Mouse (Mus musculus) kidney, postnatal 4 days (tissue): ENCODE data around the gene Ninj2.
A peak's percentile ranks its signal among the peaks of the same experiment; 100 is the strongest.

Experiments
- DNase-seq, 2 experiments: peaks; one replicate each; pipeline ENCODE4 v3.0.0; 2021; ENCODE audit warnings: mixed read lengths in 2 of 2

The Ninj2 gene

DNA sequence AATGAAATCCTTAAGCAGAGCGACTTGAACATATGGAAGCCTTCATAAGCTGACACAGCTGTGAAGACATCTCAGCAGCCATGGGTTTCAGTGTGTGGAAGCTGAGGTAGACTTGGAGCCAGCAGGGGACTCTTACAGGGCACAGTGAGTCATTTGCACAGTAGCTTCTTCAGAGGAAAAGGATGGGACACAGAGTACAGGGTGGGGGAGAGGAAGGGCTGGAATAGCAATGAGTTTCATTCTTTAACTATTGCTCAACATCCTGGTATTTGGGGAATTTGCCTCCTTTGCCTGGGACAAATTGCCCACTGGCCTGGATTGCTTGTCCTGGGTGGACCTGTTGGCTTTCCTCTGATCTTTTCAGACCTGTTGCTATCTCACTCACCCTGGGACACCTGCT lies 52.3 kb downstream of the Ninj2 start:
- DNase-seq, result peak in 1 of 2 experiments; percentile 15

DNA sequence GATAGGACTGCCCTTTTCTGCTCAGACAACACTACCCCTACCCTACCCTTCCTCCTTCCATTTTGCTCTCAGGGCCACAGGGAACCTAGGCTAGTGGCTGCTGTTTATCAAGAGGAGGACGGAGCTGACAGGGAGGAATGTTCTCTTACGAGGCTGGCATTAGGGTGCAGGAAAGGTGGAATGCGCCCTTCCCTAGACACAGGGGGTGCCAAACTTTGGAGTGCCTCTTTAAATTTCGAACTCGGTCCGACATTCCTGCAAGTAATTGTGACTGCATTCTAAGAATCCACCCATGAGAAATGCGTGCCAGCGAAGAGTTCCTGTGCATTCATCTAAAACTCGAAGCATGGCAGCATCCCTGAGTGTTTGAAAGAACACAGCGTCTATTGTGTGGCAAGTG lies 53.5 kb downstream of the Ninj2 start:
- no peak for DNase-seq

GRCm38 (mm10) chr6:120147411-120147810 lies 54.3 kb downstream of the Ninj2 start:
- no peak for DNase-seq

GRCm38 (mm10) chr6:120148716-120149392 lies 55.7 kb downstream of the Ninj2 start:
- DNase-seq, result no peak

GRCm38 (mm10) chr6:120149458-120150120 lies 56.4 kb downstream of the Ninj2 start:
- no peak for DNase-seq

DNA sequence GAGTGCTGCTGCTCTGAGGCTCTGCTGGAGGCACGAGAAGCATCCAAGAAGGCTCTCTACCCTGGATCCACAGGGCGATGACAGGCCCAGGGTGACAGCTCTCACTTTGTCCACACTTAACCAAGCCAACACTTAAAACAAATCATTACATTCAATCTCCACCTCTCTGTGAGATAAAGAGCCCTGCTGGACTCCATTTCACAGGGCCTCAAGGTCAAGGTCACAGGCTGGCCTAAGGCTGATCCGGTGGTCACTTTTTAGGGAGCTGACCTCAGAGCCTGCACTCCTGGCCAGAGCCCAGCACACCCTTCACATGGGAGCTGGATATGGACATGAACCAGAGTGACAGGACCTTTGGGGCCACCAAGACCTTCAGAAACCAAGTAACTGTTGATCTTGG lies 57.1 kb downstream of the Ninj2 start:
- DNase-seq, result no peak

DNA sequence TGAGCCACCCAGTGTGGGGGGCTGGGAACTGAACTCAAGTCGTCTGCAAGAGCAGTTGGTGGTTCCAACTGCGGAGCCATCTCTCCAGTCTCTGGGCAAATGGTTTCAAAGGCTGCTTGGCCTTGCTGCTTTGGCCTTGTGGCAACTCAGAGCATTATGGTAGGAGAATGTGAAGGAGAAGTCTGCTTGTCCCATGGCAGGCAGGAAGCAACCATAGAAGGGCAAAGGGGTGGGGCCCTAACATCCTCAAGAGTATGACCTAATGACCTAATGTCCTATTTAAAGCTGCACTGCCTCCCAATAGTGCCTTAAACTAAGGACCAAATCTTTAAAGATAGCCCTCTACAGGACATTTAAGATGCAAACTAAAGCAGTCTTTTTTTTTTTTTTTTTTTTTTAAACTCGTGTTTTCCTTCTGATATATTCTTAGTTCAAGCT lies 58.5 kb downstream of the Ninj2 start:
- DNase-seq, result no peak

DNA sequence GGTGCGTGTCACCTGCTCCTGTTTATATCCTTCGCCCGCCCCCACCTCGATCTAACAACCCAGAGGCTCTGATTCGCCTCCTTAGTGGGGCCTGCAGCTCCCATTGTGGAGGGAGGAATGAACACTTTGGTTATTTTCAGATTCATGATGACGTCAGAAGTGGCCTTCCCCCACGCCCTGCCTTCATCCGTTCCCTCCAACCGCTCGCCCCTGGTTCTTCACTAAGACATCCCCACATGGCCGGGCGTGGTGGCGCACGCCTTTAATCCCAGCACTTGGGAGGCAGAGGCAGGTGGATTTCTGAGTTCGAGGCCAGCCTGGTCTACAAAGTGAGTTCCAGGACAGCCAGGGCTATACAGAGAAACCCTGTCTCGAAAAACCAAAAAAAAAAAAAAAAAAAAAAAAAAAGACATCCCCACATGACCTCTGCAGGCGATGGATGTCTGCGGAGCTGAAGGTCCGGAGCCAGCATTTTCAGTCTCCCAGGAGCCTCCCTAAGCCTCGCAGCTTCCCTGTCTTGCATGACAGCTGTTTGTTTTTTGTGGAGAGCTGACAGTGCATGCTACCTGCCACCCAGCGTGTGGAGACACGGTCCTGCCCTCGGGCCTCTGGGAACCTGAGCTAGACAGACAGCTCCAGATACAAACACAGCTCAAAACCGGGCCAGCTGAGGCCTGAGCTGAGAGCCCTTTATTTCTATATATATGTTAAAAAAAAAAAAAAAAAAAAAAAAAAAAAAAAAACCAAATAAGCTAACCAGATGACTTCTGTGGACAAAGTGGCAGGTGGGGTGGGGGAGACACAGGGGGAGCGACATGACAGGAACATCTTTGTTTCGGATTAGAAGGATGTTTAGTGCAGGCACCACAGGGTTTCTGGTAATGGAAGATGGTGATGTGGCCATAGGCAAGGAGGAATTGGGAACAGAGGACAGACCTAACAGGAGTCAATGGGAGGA lies 59.9 kb downstream of the Ninj2 start:
- no peak for DNase-seq

- no peak for DNase-seq
These were observed 61.6 kb downstream of the Ninj2 start for GRCm38 (mm10) chr6:120154526-120155309.

DNA sequence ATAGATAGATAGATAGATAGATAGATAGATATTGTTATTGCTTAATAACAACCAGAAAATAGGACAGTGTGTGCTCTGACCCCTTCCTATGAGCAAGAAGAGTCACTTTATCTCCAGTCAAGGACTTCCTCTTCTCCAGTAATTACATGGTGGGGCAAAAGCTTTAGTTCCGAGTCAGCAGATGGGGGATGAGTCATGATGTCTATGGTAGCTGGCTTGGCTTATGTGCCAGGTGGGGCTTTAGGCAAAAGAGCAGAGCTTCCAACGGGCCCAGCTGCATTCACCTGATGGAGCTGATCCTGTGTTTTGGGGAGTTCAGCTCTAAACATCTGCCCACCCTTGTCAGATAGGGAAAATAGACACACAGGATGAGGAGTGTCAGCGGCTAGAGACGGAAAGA lies 62.4 kb downstream of the Ninj2 start:
- no peak for DNase-seq

GRCm38 (mm10) chr6:120157479-120157878 lies 64.3 kb downstream of the Ninj2 start:
- no peak for DNase-seq

DNA sequence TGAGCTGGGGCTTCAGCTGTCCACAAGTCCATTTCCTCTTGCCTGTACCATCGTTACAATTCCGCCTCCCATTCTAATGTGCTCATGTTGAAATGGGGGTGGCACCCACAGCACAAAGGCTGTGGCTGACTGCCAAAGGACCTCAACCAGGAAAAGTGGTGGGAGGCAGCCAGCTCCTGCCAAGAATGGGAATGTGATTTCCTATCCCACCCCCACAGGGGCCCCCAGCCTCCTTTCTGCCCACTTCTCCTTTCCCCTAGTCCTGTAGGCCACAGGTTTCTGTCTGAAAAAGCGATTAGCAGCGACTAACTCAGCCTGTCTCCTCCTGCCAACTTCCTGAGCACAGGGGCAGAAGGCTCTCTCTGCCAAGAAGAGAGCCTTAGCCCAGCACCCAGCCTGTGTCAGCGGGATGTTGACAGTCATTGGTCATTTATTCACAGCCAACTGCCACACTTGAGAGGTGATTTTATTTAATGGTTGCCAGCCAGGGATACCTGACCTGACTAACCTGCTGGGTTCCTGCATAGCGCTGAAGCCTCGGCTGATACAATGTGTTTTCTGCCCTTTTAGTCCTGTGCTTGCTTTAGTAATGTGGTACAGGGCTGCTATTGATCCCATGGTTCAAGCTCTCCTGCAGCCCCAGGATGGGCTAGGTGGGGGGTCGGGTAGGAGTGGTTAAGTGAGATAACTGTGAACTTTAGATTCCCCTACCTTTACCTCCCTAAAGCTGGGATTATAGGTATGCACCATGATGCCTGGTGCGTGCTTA lies 66.2 kb downstream of the Ninj2 start:
- DNase-seq, result peak; percentile 59 to 73

- no peak for DNase-seq
These were observed 69.8 kb downstream of the Ninj2 start for GRCm38 (mm10) chr6:120162928-120163327.

GRCm38 (mm10) chr6:120164765-120165164 lies 71.6 kb downstream of the Ninj2 start:
- no peak for DNase-seq

DNA sequence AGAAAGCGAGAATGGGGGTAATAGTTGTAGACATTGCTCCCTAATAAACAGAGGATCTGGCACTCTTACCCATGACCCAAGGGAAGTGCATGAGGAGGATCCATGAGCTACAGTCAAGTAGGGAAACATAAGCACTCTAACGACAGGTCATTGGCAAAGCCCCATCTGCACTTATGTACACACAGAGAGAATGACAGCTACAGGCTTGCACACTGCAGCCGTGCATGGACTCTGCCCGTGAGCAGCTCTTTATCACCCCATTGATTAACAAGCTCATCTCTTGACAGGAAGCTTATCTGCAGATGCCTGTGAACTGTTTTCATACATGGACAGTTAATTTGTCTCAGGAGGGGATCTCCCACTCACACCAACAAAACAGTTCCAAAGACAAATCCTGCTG lies 74.4 kb downstream of the Ninj2 start:
- DNase-seq, result no peak

DNA sequence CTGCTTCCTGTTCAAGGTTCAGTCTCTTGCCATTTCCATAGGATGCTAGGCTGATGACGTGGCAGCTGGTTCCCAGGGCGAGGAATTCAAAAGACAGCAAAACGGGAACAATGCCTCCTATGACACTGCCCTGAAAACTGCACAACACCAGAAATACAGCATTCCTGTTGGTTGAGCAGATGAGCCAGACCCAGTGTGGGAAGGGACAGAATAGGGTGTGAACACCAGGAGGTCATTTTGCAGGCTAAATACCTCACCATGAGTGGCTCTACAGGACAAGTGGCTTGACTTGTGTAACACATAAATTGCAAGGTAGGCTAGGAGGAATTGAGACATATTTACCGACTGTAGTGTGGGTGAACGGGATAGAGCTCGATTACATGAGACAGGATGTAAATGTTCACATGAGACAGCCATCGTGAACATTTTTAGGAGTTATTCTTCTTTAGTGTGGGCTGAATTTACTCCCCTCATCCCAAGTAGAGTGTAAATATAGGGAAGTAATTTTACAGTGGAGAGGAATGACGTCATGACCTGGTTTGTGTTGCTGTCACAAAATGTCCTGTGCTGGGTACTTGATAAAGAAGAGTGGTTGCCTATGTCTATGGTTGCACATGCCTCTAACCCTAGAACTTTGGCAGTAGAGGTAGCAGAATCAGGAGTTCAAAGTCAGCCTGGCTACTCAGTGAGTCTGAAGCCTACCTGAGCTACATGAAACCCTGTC lies 79.3 kb downstream of the Ninj2 start:
- DNase-seq, result no peak

- no peak for DNase-seq
These were observed 81.0 kb downstream of the Ninj2 start for GRCm38 (mm10) chr6:120174028-120174601.

DNA sequence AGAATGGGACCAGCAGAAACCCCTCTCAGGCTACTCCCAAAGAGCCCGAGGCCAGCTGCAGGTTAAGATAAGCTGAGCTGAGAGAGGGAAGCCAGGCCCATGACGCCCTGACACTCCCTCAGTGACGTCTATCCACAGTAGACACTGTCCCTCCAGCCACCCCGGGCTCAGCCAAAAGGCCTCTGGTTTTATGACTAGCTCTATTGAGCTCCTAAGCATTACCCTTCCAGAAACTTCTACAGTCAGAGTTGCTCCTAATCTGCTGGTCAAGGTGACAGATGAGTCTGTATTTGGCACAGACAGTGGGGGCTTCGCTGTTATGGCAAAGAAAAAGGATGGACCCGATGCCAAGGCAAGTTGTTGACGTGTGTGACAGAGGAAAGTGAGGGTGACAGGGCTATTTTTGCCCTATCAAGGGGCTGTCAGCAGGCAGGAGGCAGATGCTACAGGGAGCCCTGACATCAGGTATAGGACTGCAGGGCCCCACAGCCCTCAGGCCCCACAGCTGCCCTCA lies 81.5 kb downstream of the Ninj2 start:
- DNase-seq, result peak in 1 of 2 experiments; percentile 39

DNA sequence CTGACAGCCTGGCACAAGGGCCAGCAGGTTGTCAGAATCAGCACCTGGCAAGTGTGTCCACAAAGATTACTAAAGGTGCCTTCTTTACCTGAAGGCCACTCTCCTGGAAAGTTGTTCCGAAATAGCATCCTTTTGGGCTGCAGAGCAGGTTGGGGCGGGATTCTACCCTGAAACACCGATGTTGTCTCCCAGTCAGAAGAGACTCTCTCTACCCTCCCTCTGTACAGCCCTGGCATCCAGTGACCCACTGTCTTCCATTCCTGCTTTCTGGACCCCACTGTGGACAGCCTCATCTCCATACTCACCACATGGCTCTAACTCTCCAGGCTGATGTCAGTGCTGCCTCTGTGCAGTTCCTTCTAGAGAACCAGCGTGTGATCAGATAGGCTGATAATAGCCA lies 82.5 kb downstream of the Ninj2 start:
- DNase-seq, result no peak

DNA sequence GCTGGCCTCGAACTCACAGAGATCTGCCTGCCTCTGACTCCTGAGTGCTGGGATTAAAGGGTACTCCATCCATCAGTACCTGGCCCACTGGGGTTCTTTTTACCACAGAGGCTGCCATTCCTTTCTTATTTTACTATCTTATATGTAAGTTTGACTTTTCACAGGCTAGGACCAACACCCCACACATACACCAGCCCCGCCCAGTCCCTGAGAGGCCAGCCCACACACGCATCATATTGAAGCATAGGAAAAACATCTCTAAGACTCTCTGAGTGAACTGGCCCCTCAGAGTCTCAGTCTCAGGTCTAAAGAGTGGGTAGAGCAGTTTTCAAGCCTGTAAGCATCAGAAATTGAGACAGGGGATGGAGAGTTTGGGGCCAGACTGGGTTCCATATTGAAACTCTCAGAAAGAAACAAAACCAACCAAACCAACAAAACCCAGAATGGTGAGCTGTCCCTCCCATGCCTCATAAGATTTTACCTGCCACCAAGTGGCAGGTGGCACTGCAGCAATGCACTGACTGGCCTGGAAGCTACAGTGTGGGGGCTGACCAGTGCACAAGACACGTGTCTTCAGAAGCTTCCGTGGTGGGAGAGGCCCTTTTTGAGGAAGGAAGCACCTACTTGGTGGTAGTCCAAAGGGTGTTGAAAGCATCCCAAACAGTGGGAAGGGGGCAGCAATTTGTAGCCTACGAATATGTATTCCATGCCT lies 86.0 kb downstream of the Ninj2 start:
- DNase-seq, result no peak
